Mouse (Mus musculus) Patski (cell line): ENCODE measurements around the gene Hmgb3. TPM values are rescaled to one million over a fixed set of nuclear protein-coding genes. Genes with fewer than 3 reads are reported as not detected.
A peak's percentile ranks its signal among the peaks of the same experiment; 100 is the strongest.

ENCODE experiments used
- ATAC-seq: fragments of 100-300 bp; one replicate; pipeline ENCODE4 v1.8.0; 2021
- CTCF ChIA-PET: fragments of 350-600 bp; sonication (Branson Sonifier 250); formaldehyde crosslinking; loops from one replicate; lab custom pipeline; 2022; ENCODE audit warnings: inconsistent platforms; lab: Charles Lee
- POLR2A ChIA-PET: fragments of 350-600 bp; sonication (Branson Sonifier 250); formaldehyde crosslinking; loops from one replicate; lab custom pipeline; 2022; ENCODE audit warnings: antibody characterized with exemption, inconsistent platforms; lab: Charles Lee
- DNase-seq: peaks from one replicate; pipeline ENCODE4 v3.0.0-alpha.2; 2011; ENCODE audit warnings: low read depth, low spot score
- H3K27me3 ChIP-seq: fragments of 371-371 bp; one replicate; pipeline ENCODE4 v1.5.1; 2021
- CTCF ChIP-seq: fragments of 100-300 bp; IDR thresholded peaks from one replicate; pipeline ENCODE4 v1.5.1; 2021
- in situ Hi-C: fragments of 300-500 bp; cut with MboI; formaldehyde crosslinking; loops from 3 replicates; pipeline ENCODE4 v1.11.1; 2018; ENCODE audit warnings: low pct_unique_long_range_greater_than_20kb, mixed read lengths
- polyA plus RNA-seq: library from polyadenylated mRNA; unstranded; gene quantifications from one replicate; pipeline ENCODE4 v1.2.3, GENCODE M21; 2021

Gene Hmgb3
- polyA plus RNA-seq, 1 experiment from 2014 or later = 112 TPM

- ChIA-PET CTCF (interaction anchor here (0.9 kb wide), 1 partner anchor 17 kb away, joined by 3 read pairs; no protein-coding TSS in a partner anchor), POLR2A (no interaction called here)
- peaks cover 19% of the 10 kb centered on the region for H3K27me3 ChIP-seq
- no peak for DNase-seq
- in situ Hi-C loops = no loop called here
- no peak for ATAC-seq
- TF ChIP-seq CTCF = no peak
Observed at GRCm38 (mm10) chrX:71575550-71575949, 19.8 kb downstream of the Hmgb3 start.

GRCm38 (mm10) chrX:71589181-71589580, 33.5 kb downstream of the Hmgb3 start:
- peaks cover 5% of the 10 kb centered on the region for H3K27me3 ChIP-seq
- TF ChIP-seq CTCF = no peak
- in situ Hi-C loops = no loop called here
- POLR2A ChIA-PET = no interaction called here
- CTCF ChIA-PET = no interaction called here
- ATAC-seq (no peak), DNase-seq (no peak)

DNA sequence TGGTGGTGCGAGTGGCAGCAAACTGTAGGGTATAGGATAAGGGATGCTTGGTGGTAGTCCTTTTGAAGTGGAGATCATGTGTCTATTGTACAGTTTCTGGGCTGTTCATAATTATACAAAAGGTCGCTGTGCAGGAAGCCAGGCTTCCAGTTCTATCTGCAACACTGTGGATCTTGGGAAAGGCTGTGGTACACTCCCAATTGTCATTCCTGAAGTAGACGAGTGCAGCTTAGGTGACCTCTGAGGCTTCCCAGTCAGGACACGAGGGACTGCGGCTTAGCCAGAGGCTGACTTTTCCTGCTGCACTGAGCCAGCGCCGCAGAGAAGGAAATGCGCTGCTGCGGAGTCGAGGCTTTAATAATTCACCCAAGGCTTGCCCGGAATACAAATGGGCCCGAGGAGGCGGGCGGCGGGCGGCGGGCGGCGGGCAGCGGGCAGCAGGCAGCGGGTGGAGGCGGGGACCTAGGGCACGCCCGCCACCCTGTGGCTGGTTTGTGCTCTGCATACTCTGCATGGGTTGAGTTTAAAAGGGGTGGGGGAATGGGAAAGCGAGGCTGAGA, 45.4 kb downstream of the Hmgb3 start:
- peak; percentile 94 for ATAC-seq
- peaks cover 6% of the 10 kb centered on the region for H3K27me3 ChIP-seq
- CTCF ChIA-PET = interaction anchor here (1.3 kb wide), 1 partner anchor 176 kb away, joined by 5 read pairs; no protein-coding TSS in a partner anchor
- peak; percentile 15 for DNase-seq
- in situ Hi-C loops = loop anchor here (10.0 to 25.0 kb wide), 2 partner anchors 176 to 1014 kb away; no protein-coding TSS in a partner anchor
- peak; percentile 35 for TF ChIP-seq CTCF
- POLR2A ChIA-PET = no interaction called here

Other genes with a start within 250 kb of the Hmgb3 start
- gene Mtmr1, start 191.2 kb upstream of the Hmgb3 start, polyA plus RNA-seq = 21.6 TPM
- gene Cd99l2, start 63.1 kb upstream of the Hmgb3 start, polyA plus RNA-seq = 43.0 TPM
- 0.04 TPM for gene Gpr50, start 107.7 kb downstream of the Hmgb3 start, polyA plus RNA-seq